Mouse (Mus musculus): ENCODE data around the gene Rab11fip3.
"Not testable (repeated sequence)": the region's sequence is repeated elsewhere in the genome, so short reads cannot be mapped to it uniquely, and the experiment has no call there.

DNA sequence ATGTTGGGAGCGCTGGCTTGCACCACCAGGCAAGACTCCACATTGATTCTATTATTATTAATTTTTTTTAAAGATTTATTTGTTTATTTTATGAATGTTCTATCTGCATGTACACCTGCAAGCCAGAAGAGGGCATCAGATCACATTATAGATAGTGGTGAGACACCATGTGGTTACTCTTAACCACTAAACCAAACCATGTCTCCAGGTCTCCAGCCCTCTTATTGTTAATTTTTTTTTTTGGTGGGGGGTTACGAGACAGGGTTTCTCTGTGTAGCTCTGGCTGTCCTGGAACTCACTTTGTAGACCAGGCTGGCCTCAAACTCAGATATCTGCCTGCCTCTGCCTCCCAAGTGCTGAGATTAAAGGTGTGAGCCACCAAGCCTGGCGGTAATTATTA is 30.0 kb upstream of the Rab11fip3 start:
- peak; percentile 33; the same call in 1 of the 2 replicates for TF ChIP-seq CTCF (IDR thresholded peaks at IDR 0.05; ENCODE audit: low read depth)
- not testable (repeated sequence) for TF ChIP-seq EP300 (IDR thresholded peaks at IDR 0.05; ENCODE audit: low read depth)
